Mouse (Mus musculus) embryonic facial prominence, embryonic 11.5 days (tissue): Measurements from ENCODE around the gene Hipk3. TPM values are rescaled to one million over a fixed set of nuclear protein-coding genes. Genes with fewer than 3 reads are reported as not detected.

ENCODE experiments used
- ATAC-seq: fragments of 200-750 bp; cut with Nextera tagmentation; replicated peaks from 2 replicates; pipeline ENCODE4 v1.8.0; 2017; ENCODE audit warnings: low read depth; ENCODE audit not compliant: insufficient number of reproducible peaks, low FRiP score, low TSS enrichment
- DNase-seq: peaks from one replicate; pipeline ENCODE4 v3.0.0-alpha.2; 2015; ENCODE audit warnings: low spot score
- H3K27ac ChIP-seq: fragments of 300-500 bp; sonication (generic); replicated peaks from 2 replicates; pipeline ENCODE4 v1.5.1; 2014; ENCODE audit warnings: mild to moderate bottlenecking, low read depth, low read length, control low read depth
- H3K27me3 ChIP-seq: fragments of 300-500 bp; sonication (generic); 2 replicates; pipeline ENCODE4 v1.6.1; 2014; ENCODE audit warnings: mild to moderate bottlenecking, low read length, moderate library complexity, mixed read lengths; ENCODE audit not compliant: control insufficient read depth, insufficient read depth
- H3K36me3 ChIP-seq: fragments of 300-500 bp; sonication (generic); replicated peaks from 2 replicates; pipeline ENCODE4 v1.6.1; 2014; ENCODE audit warnings: low read depth, mild to moderate bottlenecking, low read length, moderate library complexity, mixed read lengths; ENCODE audit not compliant: control insufficient read depth, insufficient read depth
- H3K4me1 ChIP-seq: fragments of 300-500 bp; sonication (generic); 2 replicates; pipeline ENCODE4 v1.6.1; 2014; ENCODE audit warnings: low read length, mixed read lengths; ENCODE audit not compliant: control insufficient read depth, insufficient read depth
- H3K4me2 ChIP-seq: fragments of 300-500 bp; sonication (generic); 2 replicates; pipeline ENCODE4 v1.6.1; 2014; ENCODE audit warnings: low read depth, mild to moderate bottlenecking, control low read depth, low read length, moderate library complexity
- H3K4me3 ChIP-seq: fragments of 300-500 bp; sonication (generic); 2 replicates; pipeline ENCODE4 v1.5.1; 2014; ENCODE audit warnings: low read depth, low read length, control low read depth
- H3K9ac ChIP-seq: fragments of 300-500 bp; sonication (generic); replicated peaks from 2 replicates; pipeline ENCODE4 v1.6.1; 2014; ENCODE audit warnings: mild to moderate bottlenecking, control low read depth, low read length
- H3K9me3 ChIP-seq: fragments of 300-500 bp; sonication (generic); replicated peaks from 2 replicates; pipeline ENCODE4 v1.6.1; 2016; ENCODE audit warnings: mild to moderate bottlenecking, low read length, inconsistent platforms, mixed read lengths; ENCODE audit not compliant: control insufficient read depth
- WGBS: fragments of 180-500 bp; shearing (Covaris S2); extraction: QIAGEN DNeasy Blood & Tissue Kit; methylation state at CpG from one replicate; pipeline ENCODE4 v1.1.7; 2014; 5-methylcytosine and 5-hydroxymethylcytosine counted together
- polyA plus RNA-seq: library from polyadenylated mRNA; unstranded; fragments of >200 nt; fragmentation: Nextera tagmentation; extraction: Ambion mirVana; gene quantifications from 2 replicates; pipeline ENCODE4 v1.2.1, GENCODE M21; 2014

Gene Hipk3
- polyA plus RNA-seq, 1 experiment from 2014 or later = 17.5 TPM

GRCm38 (mm10) chr2:104468419-104468818 is 25.8 kb downstream of the Hipk3 start:
- Histone ChIP-seq H3K4me2 (no peak overlapping the region), H3K4me3 (no peak overlapping the region), H3K4me1 (no peaks in the 10 kb centered on the region), H3K27me3 (no peaks in the 10 kb centered on the region), H3K9ac (no peak overlapping the region), H3K27ac (no peak overlapping the region), H3K9me3 (no peaks in the 10 kb centered on the region), H3K36me3 (no peaks in the 10 kb centered on the region)
- no peak for ATAC-seq
- 75% methylated on average over 5 of the region's 5 CpGs for WGBS
- DNase-seq = no peak

- H3K9me3 ChIP-seq = no peaks in the 10 kb centered on the region
- WGBS = 82% methylated on average over 9 of the region's 9 CpGs
- H3K4me3 ChIP-seq = no peak overlapping the region
- H3K27me3 ChIP-seq = no peaks in the 10 kb centered on the region
- H3K27ac ChIP-seq = no peak overlapping the region
- H3K4me1 ChIP-seq = no peaks in the 10 kb centered on the region
- ATAC-seq (no peak), DNase-seq (peak; percentile 36)
- no peak overlapping the region for H3K4me2 ChIP-seq
- no peak overlapping the region for H3K9ac ChIP-seq
- H3K36me3 ChIP-seq = no peaks in the 10 kb centered on the region
These were observed 27.2 kb downstream of the Hipk3 start for GRCm38 (mm10) chr2:104466908-104467616.

DNA sequence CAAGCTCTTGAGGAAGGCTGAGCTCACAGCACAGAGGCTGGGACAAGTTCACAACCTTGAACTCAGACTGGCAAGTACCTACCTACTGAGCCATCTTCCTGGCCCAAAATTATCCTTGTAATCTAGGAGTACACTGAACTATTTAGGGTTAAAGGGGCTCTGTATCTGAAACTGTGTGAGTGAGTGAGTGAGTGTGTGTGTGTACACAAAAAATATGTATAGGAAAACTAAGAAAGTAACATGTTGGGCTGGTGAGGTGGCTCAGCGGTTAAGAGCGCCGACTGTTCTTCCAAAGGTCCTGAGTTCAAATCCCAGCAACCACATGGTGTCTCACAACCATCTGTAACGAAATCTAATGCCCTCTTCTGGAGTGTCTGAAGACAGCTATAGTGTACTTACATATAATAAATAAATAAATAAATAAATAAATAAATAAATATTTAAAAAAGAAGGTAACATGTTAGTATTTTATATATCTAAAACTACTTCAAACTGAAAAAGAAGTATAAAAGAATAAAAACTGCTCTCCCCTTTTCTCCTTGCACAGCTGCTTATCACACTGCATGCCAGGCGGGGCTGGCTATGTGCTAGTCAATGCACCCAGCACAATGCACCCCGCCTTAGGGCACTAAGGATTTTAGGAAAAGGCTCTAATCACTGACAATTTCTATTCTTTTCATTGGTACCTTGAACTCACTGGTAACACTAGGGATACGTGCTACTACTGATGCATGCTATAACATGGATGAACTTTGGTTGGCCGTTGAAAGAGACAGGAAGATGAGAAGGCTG is 28.4 kb downstream of the Hipk3 start:
- no peak for ATAC-seq
- 97% methylated on average over 8 of the region's 8 CpGs for WGBS
- DNase-seq = no peak

GRCm38 (mm10) chr2:104460021-104460420 is 34.2 kb downstream of the Hipk3 start:
- no peak for ATAC-seq

More for the DNA sequence above, 28.4 kb downstream of the Hipk3 start:
- no peak overlapping the region for H3K4me3 ChIP-seq
- H3K4me2 ChIP-seq = no peak overlapping the region
- no peaks in the 10 kb centered on the region for H3K27me3 ChIP-seq
- H3K9me3 ChIP-seq = no peaks in the 10 kb centered on the region
- no peaks in the 10 kb centered on the region for H3K36me3 ChIP-seq
- H3K9ac ChIP-seq = no peak overlapping the region
- H3K4me1 ChIP-seq = no peaks in the 10 kb centered on the region
- H3K27ac ChIP-seq = no peak overlapping the region

GRCm38 (mm10) chr2:104458569-104459332 is 35.5 kb downstream of the Hipk3 start:
- Histone ChIP-seq H3K4me2 (no peak overlapping the region), H3K4me3 (no peak overlapping the region), H3K27me3 (no peaks in the 10 kb centered on the region), H3K9me3 (no peaks in the 10 kb centered on the region), H3K27ac (no peak overlapping the region), H3K9ac (no peak overlapping the region), H3K36me3 (no peaks in the 10 kb centered on the region), H3K4me1 (no peaks in the 10 kb centered on the region)
- ATAC-seq (no peak), DNase-seq (no peak)
- 87% methylated on average over 8 of the region's 8 CpGs for WGBS

More at GRCm38 (mm10) chr2:104460021-104460420, 34.2 kb downstream of the Hipk3 start:
- H3K4me1 ChIP-seq = no peaks in the 10 kb centered on the region
- no peak for DNase-seq
- H3K4me2 ChIP-seq = no peak overlapping the region
- H3K9me3 ChIP-seq = no peaks in the 10 kb centered on the region
- H3K9ac ChIP-seq = no peak overlapping the region
- no peaks in the 10 kb centered on the region for H3K36me3 ChIP-seq
- H3K27me3 ChIP-seq = no peaks in the 10 kb centered on the region
- H3K27ac ChIP-seq = no peak overlapping the region
- no peak overlapping the region for H3K4me3 ChIP-seq
- WGBS = 75% methylated on average over 3 of the region's 3 CpGs

- Histone ChIP-seq H3K9ac (no peak overlapping the region), H3K4me2 (no peak overlapping the region), H3K4me3 (no peak overlapping the region), H3K9me3 (no peaks in the 10 kb centered on the region), H3K4me1 (no peaks in the 10 kb centered on the region), H3K36me3 (no peaks in the 10 kb centered on the region), H3K27ac (no peak overlapping the region), H3K27me3 (no peaks in the 10 kb centered on the region)
- 85% methylated on average over 3 of the region's 3 CpGs for WGBS
- ATAC-seq (no peak), DNase-seq (no peak)
These were observed 37.1 kb downstream of the Hipk3 start for GRCm38 (mm10) chr2:104457106-104457505.

DNA sequence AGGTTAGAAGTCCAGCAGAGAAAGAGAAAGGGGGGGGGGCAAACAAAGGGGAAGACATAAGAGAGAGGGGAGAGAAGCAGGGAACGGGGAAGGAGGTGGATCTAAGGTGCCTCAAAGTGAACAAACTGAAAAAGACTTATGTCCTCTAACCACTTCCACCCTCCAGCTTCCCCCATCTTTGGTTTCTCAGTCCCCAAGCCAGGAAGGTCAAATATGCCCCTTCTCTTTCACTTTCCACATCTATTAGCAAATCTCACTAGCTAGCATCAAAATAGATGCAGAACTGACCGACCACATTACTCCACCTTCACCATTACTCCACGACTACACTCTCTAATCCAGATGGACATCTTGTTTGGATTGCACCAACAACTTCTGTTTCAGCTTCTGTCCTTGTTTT is 43.6 kb downstream of the Hipk3 start:
- H3K27me3 ChIP-seq = no peaks in the 10 kb centered on the region
- H3K4me3 ChIP-seq = no peak overlapping the region
- no peak overlapping the region for H3K4me2 ChIP-seq
- no peaks in the 10 kb centered on the region for H3K36me3 ChIP-seq
- H3K9me3 ChIP-seq = no peaks in the 10 kb centered on the region
- ATAC-seq = no peak
- H3K9ac ChIP-seq = no peak overlapping the region
- no peak for DNase-seq
- 83% methylated on average over 3 of the region's 3 CpGs for WGBS
- H3K27ac ChIP-seq = no peak overlapping the region
- no peaks in the 10 kb centered on the region for H3K4me1 ChIP-seq
